Mouse (Mus musculus): ENCODE results near the gene Metap2.

- TF ChIP-seq POLR2A (IDR thresholded peaks at IDR 0.05; ENCODE audit: insufficient read length, low read depth) (no peak), REST (IDR thresholded peaks at IDR 0.05; ENCODE audit: insufficient read depth, insufficient read length) (no peak), CEBPB (IDR thresholded peaks at IDR 0.05; ENCODE audit: insufficient read depth, poor library complexity, severe bottlenecking) (no peak), MAX (IDR thresholded peaks at IDR 0.05; ENCODE audit: low read depth) (no peak)
Measured at GRCm38 (mm10) chr10:93908540-93908939, 11.6 kb upstream of the Metap2 start.
